Mouse (Mus musculus) cortical plate, adult 2 months (tissue): Measurements from ENCODE around the gene Epop. TPM values are rescaled to one million over a fixed set of nuclear protein-coding genes. Genes with fewer than 3 reads are reported as not detected.
A peak's percentile ranks its signal among the peaks of the same experiment; 100 is the strongest.
"Not testable (repeated sequence)": the region's sequence is repeated elsewhere in the genome, so short reads cannot be mapped to it uniquely, and the experiment has no call there.

Source experiments
- H3K27ac ChIP-seq: fragments of 200-500 bp; 2 replicates; pipeline ENCODE4 v1.5.1; 2012; ENCODE audit warnings: low read length, control low read depth, inconsistent platforms; ENCODE audit not compliant: insufficient read depth
- H3K4me1 ChIP-seq: fragments of 200-500 bp; 2 replicates; pipeline ENCODE4 v1.6.1; 2011; ENCODE audit warnings: low read length; ENCODE audit not compliant: control insufficient read depth, insufficient read depth
- H3K4me3 ChIP-seq: fragments of 200-500 bp; 2 replicates; pipeline ENCODE4 v1.5.1; 2011; ENCODE audit warnings: mild to moderate bottlenecking, low read length, control low read depth; ENCODE audit not compliant: insufficient read depth
- CTCF ChIP-seq: fragments of 200-500 bp; IDR thresholded peaks from 2 replicates; pipeline ENCODE4 v1.5.1; 2011; ENCODE audit warnings: mild to moderate bottlenecking, control low read depth, low read length; ENCODE audit not compliant: insufficient read depth; ENCODE audit errors: extremely low read depth
- POLR2A ChIP-seq: fragments of 200-500 bp; IDR thresholded peaks from 2 replicates; pipeline ENCODE4 v1.6.1; 2011; ENCODE audit warnings: mild to moderate bottlenecking, low read length, control low read depth; ENCODE audit not compliant: insufficient read depth; ENCODE audit errors: extremely low read depth
- polyA plus RNA-seq: library from polyadenylated mRNA; depleted of rRNA; stranded (reverse); fragments of >200 nt; gene quantifications from 2 replicates; pipeline ENCODE4 v1.2.3, GENCODE M21; 2012

Gene Epop
- polyA plus RNA-seq, 1 experiment = 95.2 TPM

GRCm38 (mm10) chr11:97661648-97662133 is 32.2 kb upstream of the Epop start:
- H3K4me1 ChIP-seq = peaks cover 8% of the 10 kb centered on the region; the same call in 1 of the 2 replicates
- H3K27ac ChIP-seq = no peak overlapping the region
- H3K4me3 ChIP-seq = no peak overlapping the region
- TF ChIP-seq CTCF (no peak), POLR2A (no peak)

DNA sequence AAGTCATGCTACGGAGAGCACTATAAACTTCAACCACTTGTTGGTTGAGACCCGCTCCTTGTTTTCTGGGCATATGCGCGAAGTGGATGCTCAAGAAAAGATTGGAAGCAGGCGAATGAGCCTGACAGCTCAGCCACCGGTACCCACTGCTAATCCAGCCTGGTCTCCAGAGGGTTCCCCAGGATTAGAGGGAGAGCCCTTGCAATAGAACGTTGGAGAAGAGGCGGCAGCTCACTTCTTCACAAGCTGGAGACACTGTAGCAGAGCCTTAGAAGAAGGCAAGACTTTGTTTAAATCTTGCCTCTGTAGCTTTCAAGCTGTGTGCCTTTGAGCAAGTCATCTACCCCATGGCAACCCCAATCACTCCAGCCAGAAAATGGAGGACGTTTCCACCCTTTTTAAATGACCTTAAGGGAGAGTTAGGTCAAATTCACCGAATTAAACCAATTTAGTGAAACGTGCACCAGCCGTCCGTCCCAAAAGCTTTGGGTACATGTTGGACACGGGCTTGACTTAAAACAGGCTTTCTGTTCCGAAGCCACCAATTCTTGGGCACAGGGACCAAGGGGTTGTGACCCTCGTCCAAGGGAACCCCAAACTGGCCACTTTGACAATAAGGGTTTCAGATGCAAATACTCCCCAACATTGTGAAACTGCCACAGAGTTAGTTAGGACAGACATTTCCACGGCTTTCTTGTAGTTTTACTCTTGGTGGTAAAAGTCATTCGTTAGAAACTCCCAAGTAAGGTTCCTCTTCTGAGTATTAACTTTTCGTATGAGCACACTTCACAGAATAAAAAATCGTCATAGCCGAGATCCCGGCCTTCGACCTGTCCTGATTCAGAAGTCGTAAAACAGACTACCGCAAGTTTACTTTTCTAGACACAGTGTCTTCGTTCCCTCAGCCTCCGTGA is 31.5 kb upstream of the Epop start:
- TF ChIP-seq POLR2A (no peak), CTCF (no peak)
- H3K27ac ChIP-seq = peak overlapping the region; percentile 43; the same call in 1 of the 2 replicates
- H3K4me1 ChIP-seq = peaks cover 8% of the 10 kb centered on the region; the same call in 1 of the 2 replicates
- peak overlapping the region; percentile 60 for H3K4me3 ChIP-seq

DNA sequence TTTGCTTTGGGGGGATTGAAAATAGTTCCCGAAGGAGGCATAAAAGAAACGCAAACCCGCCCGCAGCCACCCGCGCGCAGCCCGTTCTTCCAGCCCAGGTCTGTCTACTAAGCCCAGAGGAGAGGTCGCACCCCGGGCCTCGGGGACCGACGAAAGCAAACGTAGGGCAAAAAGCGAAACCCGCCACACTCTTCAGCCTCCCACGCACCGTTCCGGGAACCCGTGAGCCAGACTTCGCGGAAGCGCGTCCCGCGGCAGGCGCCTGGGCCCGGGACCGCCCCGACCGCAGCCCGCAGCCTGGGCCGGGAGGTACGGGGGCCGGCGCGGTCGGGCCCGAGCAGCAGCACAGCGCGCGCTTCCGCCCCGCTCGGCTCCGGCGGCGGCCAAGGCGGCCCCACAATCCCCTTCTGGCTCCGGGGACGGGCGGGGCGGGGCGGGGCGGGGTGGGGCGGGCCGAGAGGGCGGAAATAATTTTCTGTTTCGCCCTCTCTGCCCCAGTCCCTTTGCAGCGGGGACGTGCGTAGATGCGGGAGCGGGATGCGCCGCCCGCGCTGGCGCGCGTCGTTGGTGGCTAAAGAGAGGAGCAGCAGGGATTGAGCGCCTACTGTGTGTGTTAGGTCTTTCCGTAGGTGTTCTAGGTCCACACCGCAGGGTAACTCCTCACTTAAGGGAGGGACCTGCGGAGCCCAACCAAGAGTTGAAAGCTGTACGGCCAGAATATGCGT is 30.6 kb upstream of the Epop start:
- H3K4me3 ChIP-seq = peak overlapping the region; percentile 60
- TF ChIP-seq CTCF (no peak), POLR2A (0 out of 2 replicates have a peak, but pooled peaks have one; percentile 27)
- peak overlapping the region; percentile 91 for H3K27ac ChIP-seq
- peaks cover 8% of the 10 kb centered on the region; the same call in 1 of the 2 replicates for H3K4me1 ChIP-seq

- Histone ChIP-seq H3K27ac (peak overlapping the region; percentile 91), H3K4me1 (peaks cover 8% of the 10 kb centered on the region; the same call in 1 of the 2 replicates), H3K4me3 (peak overlapping the region; percentile 60)
- TF ChIP-seq CTCF (no peak), POLR2A (no peak)
These were observed 29.9 kb upstream of the Epop start for GRCm38 (mm10) chr11:97659267-97659989.

GRCm38 (mm10) chr11:97658751-97659266 is 29.3 kb upstream of the Epop start:
- TF ChIP-seq POLR2A (no peak), CTCF (no peak)
- Histone ChIP-seq H3K27ac (no peak overlapping the region), H3K4me1 (peaks cover 8% of the 10 kb centered on the region; the same call in 1 of the 2 replicates), H3K4me3 (peak overlapping the region; percentile 60; the same call in 1 of the 2 replicates)

DNA sequence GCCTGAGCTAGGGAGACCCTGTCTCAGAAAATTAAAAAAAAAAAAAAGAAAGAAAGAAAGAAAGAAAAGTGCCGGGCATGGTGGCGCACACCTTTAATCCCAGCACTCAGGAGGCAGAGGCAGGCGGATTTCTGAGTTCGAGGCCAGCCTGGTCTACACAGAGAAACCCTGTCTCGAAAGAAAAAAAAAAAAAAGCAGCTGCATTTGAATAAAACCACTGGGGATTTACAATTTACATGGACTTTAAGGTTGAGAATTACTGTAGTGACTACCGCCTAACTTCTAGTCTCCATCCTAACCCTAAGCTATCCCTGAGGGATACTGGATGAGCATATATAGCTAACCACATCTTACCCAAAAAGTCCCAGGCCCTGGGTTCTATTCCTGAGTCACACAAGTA is 28.5 kb upstream of the Epop start:
- H3K4me1 ChIP-seq, H3K27ac ChIP-seq, H3K4me3 ChIP-seq: not testable (repeated sequence)

- Histone ChIP-seq H3K4me1 (peaks cover 8% of the 10 kb centered on the region; the same call in 1 of the 2 replicates), H3K4me3 (no peak overlapping the region), H3K27ac (no peak overlapping the region)
- TF ChIP-seq CTCF (no peak), POLR2A (no peak)
These were observed 27.9 kb upstream of the Epop start for GRCm38 (mm10) chr11:97657184-97657945.

DNA sequence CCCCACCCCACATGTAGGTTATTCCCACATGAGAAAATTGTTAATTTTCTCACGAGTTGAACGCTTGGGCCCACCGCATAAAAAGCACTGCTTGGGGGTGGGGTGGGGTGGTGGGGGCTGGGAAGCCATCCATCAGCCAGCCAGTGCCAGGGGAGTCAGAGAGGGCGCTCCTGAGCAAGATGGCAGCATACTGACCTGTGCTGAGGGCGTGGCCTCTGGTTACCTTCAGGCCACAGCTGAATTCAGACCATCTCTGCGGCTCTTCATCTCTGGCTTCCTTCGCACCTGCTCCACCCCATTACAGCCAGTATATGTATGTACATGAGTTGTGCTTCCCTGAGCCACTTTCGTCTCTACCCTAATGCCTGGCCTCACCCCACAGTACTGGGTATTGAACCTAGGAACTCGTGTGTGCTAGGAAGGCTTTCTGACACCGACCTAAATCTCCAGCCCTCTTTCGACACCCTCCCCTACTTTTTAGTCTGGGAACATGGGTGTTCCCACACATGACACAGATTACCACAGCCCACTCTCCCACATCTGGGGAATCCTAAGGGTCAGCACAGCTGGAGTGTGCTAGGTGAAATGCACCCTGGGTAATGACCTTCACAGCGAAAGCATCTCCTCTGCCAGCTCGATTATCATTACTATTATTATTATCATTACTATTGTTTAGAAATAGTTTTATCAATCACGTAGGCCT is 26.9 kb upstream of the Epop start:
- H3K4me3 ChIP-seq = no peak overlapping the region
- no peak for TF ChIP-seq POLR2A
- no peak for TF ChIP-seq CTCF
- H3K27ac ChIP-seq = no peak overlapping the region
- H3K4me1 ChIP-seq = peaks cover 8% of the 10 kb centered on the region; the same call in 1 of the 2 replicates
